Mouse (Mus musculus) liver, adult 2 months (tissue): ENCODE measurements at regions not wholly inside any gene's neighbourhood (a gene's known extent, or its start where the extent isn't known, plus 50 kb on each side); places are given as distances from the start of the nearest gene placed in this dataset.

ENCODE experiments used
- DNase-seq: peaks from one replicate; pipeline ENCODE4 v3.0.0-alpha.2; 2011; ENCODE audit warnings: low read depth, low spot score; ENCODE audit errors: extremely low read depth
- H3K27ac ChIP-seq: fragments of 200-500 bp; replicated peaks from 2 replicates; pipeline ENCODE4 v1.5.1; 2012; ENCODE audit warnings: low read depth, mild to moderate bottlenecking, control low read depth, inconsistent platforms, low read length; ENCODE audit not compliant: insufficient read depth
- H3K27me3 ChIP-seq: fragments of 200-500 bp; 2 replicates; pipeline ENCODE4 v1.6.1; 2012; ENCODE audit warnings: mild to moderate bottlenecking, moderate library complexity, low read length, inconsistent platforms; ENCODE audit not compliant: control insufficient read depth, insufficient read depth
- H3K36me3 ChIP-seq: fragments of 200-500 bp; 2 replicates; pipeline ENCODE4 v1.6.1; 2012; ENCODE audit warnings: low read length, inconsistent platforms; ENCODE audit not compliant: control insufficient read depth, insufficient read depth
- H3K4me1 ChIP-seq: fragments of 200-500 bp; 2 replicates; pipeline ENCODE4 v1.6.1; 2011; ENCODE audit warnings: low read length; ENCODE audit not compliant: control insufficient read depth, insufficient read depth
- H3K4me3 ChIP-seq: fragments of 200-500 bp; 2 replicates; pipeline ENCODE4 v1.5.1; 2011; ENCODE audit warnings: low read depth, mild to moderate bottlenecking, control low read depth, low read length, moderate library complexity; ENCODE audit not compliant: insufficient read depth
- H3K79me2 ChIP-seq: fragments of 200-500 bp; 2 replicates; pipeline ENCODE4 v1.6.1; 2012; ENCODE audit warnings: inconsistent platforms, mild to moderate bottlenecking, low read length, moderate library complexity; ENCODE audit not compliant: control insufficient read depth, insufficient read depth
- H3K9ac ChIP-seq: fragments of 200-500 bp; 2 replicates; pipeline ENCODE4 v1.6.1; 2012; ENCODE audit warnings: low read depth, mild to moderate bottlenecking, control low read depth, inconsistent platforms, low read length
- CTCF ChIP-seq: fragments of 200-500 bp; IDR thresholded peaks from 2 replicates; pipeline ENCODE4 v1.5.1; 2011; ENCODE audit warnings: low read depth, low read length, control low read depth
- POLR2A ChIP-seq: fragments of 200-500 bp; IDR thresholded peaks from 2 replicates; pipeline ENCODE4 v1.6.1; 2011; ENCODE audit warnings: low read length, control low read depth; ENCODE audit not compliant: insufficient read depth; ENCODE audit errors: extremely low read depth
- WGBS: fragments of 180-500 bp; shearing (Covaris S2); methylation state at CpG from one replicate; pipeline ENCODE4 v1.1.7; 2018; 5-methylcytosine and 5-hydroxymethylcytosine counted together

- no peak overlapping the region for H3K27ac ChIP-seq
- WGBS: 79% methylated on average over 4 of the region's 4 CpGs
- no peaks in the 10 kb centered on the region for H3K4me1 ChIP-seq
- TF ChIP-seq CTCF (no peak), POLR2A (no peak)
- no peak overlapping the region for H3K9ac ChIP-seq
- H3K4me3 ChIP-seq: no peak overlapping the region
- H3K27me3 ChIP-seq: no peaks in the 10 kb centered on the region
- H3K36me3 ChIP-seq: no peaks in the 10 kb centered on the region
- H3K79me2 ChIP-seq: no peaks in the 10 kb centered on the region
- DNase-seq: no peak
Measured at GRCm38 (mm10) chr11:91524019-91524418, 53.3 kb downstream of the Kif2b start.

GRCm38 (mm10) chr11:91479236-91479635, 98.1 kb downstream of the Kif2b start:
- Histone ChIP-seq H3K9ac (no peak overlapping the region), H3K4me3 (no peak overlapping the region), H3K27me3 (no peaks in the 10 kb centered on the region), H3K27ac (no peak overlapping the region), H3K4me1 (no peaks in the 10 kb centered on the region), H3K79me2 (no peaks in the 10 kb centered on the region), H3K36me3 (no peaks in the 10 kb centered on the region)
- WGBS: 67% methylated on average over 2 of the region's 2 CpGs
- TF ChIP-seq POLR2A (no peak), CTCF (no peak)
- peak; percentile 53 for DNase-seq

DNA sequence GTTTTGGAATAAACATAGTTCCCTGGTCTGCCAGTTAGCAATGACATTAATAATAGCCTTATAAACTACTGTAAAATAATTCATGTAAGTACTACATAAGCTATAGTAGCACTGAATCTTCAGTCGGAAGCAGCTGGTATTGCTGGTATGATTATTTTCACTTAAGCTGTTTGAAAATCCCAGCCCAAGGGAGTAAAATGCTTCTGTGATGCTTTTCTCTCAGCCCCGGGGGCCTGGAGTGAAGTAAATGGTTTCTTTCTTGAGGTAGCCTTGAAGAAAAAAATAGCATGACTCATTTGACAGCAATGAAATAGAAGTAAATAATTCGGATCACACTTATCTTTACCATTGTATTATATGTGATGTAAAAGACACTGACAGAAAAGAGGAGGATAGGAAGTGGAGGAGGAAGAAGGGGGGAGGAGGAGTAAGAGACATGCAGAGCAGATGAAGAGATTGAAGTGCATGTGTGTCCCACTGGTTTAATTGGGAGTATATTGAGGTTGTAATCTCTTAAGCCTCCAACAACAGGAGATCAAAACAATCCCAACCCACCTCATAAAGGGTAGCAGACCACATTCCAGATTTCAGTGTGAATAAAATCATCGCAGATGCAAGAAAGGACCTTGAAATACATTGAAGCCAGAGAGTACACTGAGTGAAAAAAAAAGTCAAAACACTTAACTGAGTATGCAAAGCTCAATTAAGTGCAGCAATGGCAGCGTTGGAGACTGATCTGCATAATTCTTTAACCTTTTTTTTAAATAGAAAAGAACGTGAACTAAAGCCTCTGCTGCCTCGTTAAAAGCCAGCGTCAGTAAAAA, 113.6 kb downstream of the Kif2b start:
- 67% methylated on average over 8 of the region's 8 CpGs for WGBS
- TF ChIP-seq POLR2A (no peak), CTCF (no peak)
- H3K79me2 ChIP-seq: no peaks in the 10 kb centered on the region

DNA sequence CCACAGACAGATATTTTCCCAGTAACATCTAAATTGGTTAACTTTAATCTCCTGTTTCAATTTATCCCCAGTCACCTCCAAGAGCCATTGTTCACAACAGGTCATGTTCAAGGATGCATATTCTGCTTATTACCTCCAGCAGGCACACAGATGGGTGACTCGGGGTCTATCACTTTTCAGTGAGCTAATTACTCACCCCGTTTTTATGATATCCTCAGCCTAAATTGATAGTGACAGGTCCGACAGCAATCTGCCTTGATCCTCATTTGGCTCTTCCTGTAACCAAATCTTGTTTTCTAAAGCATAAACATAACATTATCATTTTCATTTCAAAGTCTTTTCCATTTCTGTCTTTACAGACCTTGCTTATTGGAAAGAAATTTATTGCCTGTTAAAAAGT, 115.4 kb downstream of the Kif2b start:
- Histone ChIP-seq H3K36me3 (no peaks in the 10 kb centered on the region), H3K79me2 (no peaks in the 10 kb centered on the region), H3K4me3 (no peak overlapping the region), H3K27me3 (no peaks in the 10 kb centered on the region), H3K9ac (no peak overlapping the region), H3K27ac (no peak overlapping the region), H3K4me1 (no peaks in the 10 kb centered on the region)
- TF ChIP-seq CTCF (no peak), POLR2A (no peak)
- DNase-seq: no peak
- WGBS: 65% methylated on average over 3 of the region's 3 CpGs

More for the DNA sequence above, 113.6 kb downstream of the Kif2b start:
- no peaks in the 10 kb centered on the region for H3K27me3 ChIP-seq
- no peak overlapping the region for H3K9ac ChIP-seq
- no peak overlapping the region for H3K27ac ChIP-seq
- H3K4me3 ChIP-seq: no peak overlapping the region
- no peaks in the 10 kb centered on the region for H3K36me3 ChIP-seq
- no peaks in the 10 kb centered on the region for H3K4me1 ChIP-seq
- no peak for DNase-seq

- Histone ChIP-seq H3K79me2 (no peaks in the 10 kb centered on the region), H3K4me3 (no peak overlapping the region), H3K27ac (no peak overlapping the region), H3K36me3 (no peaks in the 10 kb centered on the region), H3K4me1 (no peaks in the 10 kb centered on the region), H3K27me3 (no peaks in the 10 kb centered on the region), H3K9ac (no peak overlapping the region)
- 77% methylated on average over 4 of the region's 4 CpGs for WGBS
- no peak for TF ChIP-seq POLR2A
- no peak for TF ChIP-seq CTCF
- no peak for DNase-seq
Measured at GRCm38 (mm10) chr11:91442361-91442760, 135.0 kb downstream of the Kif2b start.

DNA sequence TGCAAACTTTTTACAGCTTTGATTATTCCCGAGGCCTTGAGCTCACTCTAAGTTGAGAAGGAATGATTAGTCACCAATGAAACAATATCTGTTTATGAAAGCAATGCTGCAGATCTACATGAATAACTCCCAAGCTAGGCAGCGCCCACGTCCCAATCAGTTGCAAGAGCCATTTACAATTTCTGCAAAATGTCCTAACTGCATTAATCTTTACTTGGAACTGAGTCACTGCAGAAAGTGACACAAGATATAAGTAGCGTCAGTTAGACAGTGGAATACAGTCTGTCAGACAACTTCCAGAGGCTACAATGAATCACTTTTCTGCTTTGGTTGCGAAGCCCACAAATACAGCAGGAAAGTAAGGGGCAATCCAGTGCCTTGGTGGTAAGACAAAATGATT, 145.2 kb downstream of the Kif2b start:
- Histone ChIP-seq H3K79me2 (no peaks in the 10 kb centered on the region), H3K9ac (no peak overlapping the region), H3K36me3 (no peaks in the 10 kb centered on the region), H3K4me3 (no peak overlapping the region), H3K4me1 (no peaks in the 10 kb centered on the region), H3K27ac (no peak overlapping the region), H3K27me3 (no peaks in the 10 kb centered on the region)
- 77% methylated on average over 5 of the region's 5 CpGs for WGBS
- DNase-seq: no peak
- TF ChIP-seq POLR2A (no peak), CTCF (no peak)
